Mouse (Mus musculus) lung, postnatal 25 days (tissue): ENCODE measurements around the gene Psme4.
A peak's percentile ranks its signal among the peaks of the same experiment; 100 is the strongest.
"Not testable (repeated sequence)": the region's sequence is repeated elsewhere in the genome, so short reads cannot be mapped to it uniquely, and the experiment has no call there.

Experiments
- DNase-seq: peaks from one replicate; pipeline ENCODE4 v3.0.0; 2022; ENCODE audit warnings: low spot score

Psme4 gene

DNA sequence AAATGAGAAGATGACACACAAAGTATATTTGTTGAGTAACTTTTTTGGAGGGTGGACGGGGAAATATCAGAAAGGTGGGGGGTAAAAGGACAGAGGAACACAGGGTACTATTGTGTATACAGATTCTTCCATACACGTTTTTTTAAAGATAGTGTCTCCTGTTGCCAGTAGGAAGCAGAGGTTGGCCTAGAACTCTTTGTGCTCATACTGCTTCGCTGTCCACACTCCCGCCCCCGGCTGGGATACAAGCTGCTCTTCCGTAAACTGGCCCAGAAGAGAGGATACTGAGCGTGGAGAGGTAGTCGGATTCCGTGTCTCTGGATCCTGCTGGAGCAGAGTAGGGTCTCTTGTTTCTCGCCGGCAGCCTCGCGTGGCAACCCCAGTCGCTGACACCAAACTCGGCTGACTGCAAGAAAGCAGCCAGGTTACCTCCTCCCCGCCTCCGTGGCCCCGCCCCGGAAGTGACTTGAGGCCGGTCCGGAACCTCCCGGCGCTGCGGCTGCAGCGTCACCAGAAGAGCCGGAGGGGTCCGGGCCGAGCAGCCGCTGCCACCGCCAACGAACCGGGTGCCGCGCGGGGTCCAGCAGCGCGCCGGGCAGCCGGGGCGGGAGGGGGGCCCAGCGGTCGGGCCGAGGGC lies at the start of gene Psme4:
Psme4 (plus strand) TSS at position 460 of the 637 bp plus-strand sequence.
- DNase-seq: peak; percentile 96

DNA sequence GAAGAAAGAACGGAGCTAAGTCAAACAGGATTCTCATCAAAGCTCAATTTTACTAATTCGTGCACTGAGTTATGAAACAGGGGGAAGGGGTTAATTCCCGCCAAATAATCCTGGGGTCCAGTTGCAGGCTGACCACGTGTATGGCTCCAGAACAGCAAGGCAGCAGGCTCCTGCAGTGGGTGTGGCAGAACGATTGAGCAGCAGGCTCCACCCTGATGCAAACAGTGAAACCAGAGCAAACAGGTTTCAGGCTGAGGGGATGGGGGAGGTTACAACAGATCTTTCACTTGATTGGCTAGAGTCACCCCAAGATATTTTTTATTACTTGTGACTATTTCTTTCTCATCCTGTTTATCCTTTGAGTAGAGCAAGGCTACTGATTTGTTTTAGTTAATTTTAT lies 48.1 kb upstream of the Psme4 start:
- no peak for DNase-seq

DNA sequence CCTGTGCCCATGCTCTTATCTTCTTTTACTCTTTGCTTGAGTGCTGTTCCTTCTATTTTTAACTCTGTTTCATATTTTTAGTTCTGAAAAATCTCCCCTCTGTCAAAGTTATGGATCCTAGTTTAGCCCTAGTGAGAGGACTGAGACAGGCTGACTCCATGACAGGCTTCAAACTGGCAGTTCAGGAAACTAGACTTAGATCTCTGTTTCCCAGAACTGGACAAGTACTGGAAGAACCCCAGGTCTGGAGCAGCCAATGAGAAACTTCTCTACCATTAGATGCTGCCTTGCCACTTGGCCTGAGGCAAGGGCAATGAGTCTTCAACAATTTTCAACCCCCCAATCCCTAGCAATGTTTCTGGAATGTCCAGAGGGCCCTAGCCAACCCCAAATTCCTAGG lies 40.8 kb upstream of the Psme4 start:
- DNase-seq: no peak

GRCm38 (mm10) chr11:30733376-30733775 lies 38.1 kb upstream of the Psme4 start:
- DNase-seq: no peak

GRCm38 (mm10) chr11:30743991-30744390 lies 27.5 kb upstream of the Psme4 start:
- no peak for DNase-seq

DNA sequence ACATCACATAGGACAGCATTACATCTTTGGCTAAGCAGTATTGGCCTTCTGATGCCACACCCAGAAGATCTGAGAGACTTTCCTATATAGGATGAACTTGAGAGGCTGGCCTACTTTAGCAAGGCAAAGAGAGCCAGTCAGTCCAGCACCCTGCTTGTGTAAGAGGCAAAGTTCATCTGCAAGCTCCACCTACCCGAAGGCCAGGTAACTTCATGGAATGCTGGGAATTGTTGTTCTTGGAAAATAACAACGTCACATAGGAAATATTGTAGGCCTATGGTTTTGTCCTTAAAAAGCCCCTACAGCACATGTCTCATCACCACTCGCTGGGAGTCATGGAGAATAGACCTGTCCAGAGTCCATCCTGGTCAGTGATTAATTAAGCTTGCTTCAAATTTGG lies 22.6 kb upstream of the Psme4 start:
- no peak for DNase-seq

DNA sequence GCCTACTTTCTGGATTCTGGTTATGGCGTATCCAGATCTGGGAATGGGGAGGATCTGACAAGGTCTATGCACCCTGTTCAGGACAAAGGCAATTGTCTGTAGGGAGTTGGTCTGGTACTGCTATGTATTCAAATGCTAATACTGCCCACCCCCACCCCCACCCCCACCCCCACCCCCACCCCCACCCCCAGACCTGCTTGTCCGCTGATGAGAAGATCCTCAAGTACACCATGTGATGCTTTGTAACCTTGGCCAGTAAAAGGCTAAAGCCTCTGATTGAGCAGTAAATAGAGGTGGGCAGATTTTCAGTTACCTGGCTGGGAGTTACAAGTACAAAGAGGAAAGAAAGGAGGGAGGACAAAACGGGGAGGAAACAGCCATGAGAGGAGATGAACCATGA lies 21.9 kb upstream of the Psme4 start:
- no peak for DNase-seq

DNA sequence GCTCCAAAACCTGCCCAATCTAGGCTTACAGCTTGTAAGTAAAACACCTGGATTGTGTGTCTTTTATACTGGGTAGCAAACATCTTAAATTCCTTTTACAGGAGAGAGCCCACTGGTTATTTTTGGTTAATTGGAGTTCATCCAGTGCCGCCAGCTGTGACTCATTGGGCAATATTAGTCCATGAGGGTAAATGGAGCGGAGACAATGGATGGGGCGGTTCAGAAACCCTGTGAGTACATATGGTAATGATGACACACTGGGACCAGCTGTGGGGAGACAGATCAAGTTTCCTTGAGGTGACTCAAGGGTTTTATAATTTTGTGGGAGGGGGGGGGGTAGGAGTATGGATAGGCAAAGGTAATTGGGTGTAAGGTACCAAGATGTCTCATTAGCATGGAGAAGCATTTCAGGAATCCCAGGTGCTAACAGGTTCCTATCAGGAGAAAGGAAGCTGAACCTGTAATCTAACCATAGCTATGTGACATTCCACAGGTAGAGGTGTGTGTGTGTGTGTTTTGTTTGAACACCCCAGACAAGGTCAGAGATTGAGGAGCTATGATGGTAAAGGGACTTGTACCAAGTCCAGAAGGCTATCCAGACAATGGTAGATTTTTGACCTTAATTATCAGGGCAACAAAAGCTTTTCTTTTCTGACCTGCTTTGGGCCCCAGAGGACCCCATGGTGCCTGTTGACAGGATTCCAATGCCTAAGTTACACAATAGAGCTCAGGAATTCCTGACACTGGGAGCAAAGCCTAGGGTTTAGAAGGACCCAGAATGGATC lies 21.3 kb upstream of the Psme4 start:
- no peak for DNase-seq

DNA sequence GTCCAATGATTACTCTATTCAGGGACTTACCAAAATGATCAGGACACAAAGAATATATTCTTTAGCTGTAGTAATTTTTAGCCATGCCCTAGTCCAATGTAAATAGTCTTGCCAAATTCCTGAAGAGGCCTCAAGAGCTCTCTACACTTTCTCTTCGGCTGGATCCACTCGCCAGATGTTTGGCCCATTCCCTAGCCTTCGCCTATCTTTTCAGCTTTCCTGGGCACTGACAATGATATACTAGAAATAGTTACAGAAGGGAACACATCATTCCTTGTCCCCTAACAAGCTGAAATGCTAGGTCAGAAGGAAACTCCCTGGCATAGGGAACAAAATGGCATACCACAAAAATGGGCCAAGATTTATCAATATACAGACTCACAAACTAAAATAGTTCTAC lies 18.6 kb upstream of the Psme4 start:
- no peak for DNase-seq

DNA sequence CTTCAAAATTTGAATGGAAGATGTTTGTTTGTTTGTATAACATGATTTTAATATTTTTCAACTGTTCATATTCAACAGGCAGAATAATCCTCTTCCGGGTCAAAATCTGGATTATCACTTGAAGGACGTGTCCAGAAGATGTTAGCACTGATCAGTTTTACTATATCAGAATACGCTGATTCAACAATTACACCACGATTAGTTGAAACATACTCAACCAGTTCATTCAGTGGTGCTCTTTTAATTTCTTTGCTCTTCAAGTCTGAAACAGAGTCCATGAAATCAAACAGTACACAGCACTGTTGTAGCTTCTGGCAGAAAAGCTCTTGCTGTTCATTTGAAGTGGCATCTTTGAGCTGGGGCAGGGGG lies 17.1 kb upstream of the Psme4 start:
- not testable (repeated sequence) for DNase-seq

DNA sequence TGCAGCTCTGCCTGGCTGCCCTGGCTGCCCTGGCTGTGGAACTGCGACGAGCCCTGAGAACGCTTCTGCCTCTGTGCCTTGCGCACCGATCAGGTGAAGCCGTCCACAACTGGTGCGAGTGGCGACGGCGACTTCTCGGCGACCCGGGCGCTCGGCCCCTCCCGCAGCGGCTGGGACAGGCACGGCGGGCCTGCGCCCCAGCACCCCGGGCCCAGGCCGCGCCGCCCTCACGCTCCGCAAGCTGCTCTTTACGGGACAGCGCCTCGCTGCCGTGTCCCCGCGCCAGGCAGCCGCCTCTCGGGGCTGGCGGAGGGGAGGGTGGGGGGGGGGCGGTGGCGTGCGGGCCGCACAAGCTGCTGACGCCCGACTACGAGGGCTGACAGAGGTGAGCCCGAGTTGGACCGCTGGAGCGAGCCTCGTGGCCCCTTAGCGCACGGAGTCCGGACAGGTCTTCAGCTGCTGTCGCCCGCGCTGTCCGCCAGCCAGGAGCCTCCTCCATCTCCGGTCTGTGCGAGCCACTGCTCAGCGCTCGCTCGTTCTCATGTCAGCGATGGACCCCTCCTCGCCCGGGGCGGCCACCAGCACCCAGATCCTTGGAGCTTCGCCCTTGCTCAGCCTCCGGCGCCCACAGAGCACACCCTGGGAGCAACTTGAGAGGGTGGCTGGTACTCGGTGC lies 16.5 kb upstream of the Psme4 start:
- DNase-seq: no peak

- DNase-seq: no peak
Measured at GRCm38 (mm10) chr11:30761381-30761780, 10.1 kb upstream of the Psme4 start.

- no peak for DNase-seq
Measured at GRCm38 (mm10) chr11:30761891-30762290, 9.6 kb upstream of the Psme4 start.

GRCm38 (mm10) chr11:30765076-30765475 lies 6.5 kb upstream of the Psme4 start:
- DNase-seq: no peak

DNA sequence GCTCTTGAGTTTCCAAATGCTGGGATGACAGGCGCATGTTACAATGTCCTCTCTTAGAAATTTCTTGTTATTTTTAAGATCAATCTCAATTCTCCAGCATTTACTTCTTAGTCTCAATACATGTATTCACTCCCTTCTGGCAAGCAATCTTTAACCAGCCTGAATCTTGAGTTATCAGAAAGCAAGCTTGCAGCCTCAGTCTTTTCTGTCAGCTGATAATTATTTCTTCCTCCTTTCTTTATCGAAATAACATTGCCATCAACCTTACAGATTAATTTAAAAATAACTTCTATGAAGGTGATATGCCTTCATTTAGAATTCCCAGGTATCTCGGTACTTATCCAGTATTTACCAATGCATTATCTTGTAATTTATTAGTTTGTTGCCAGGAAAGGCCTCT lies 709 bp upstream of the Psme4 start:
- no peak for DNase-seq

DNA sequence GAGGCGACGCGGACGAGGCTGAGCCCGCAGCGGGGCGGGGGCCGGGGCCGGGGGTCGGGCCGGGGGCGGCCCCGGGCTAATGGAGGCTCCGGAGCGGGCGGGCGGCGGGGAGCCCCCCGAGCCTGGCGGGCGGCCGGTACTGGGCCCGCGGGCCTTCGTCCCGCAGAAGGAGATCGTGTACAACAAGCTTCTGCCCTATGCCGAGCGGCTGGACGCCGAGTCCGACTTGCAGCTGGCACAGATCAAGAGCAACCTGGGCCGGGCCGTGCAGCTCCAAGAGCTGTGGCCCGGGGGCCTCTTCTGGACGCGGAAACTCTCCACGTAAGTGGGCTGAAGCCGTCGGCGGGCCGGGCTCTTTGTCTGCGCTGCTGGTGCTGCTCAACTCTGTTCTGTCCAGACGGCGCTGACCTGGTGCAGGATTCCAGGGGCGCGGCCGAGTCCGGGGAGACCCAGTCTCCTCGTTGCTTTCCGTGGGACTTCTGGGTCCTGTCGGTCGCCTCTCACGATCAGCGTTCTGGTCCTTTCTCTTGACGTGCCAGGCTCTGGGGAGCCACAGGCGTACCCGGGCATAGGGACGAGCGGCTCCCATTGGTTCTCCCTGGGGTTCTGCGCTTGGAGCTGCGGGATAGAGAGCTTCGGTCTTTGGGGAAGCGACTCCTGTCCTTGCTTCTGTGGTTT lies 517 bp downstream of the Psme4 start:
- DNase-seq: peak; percentile 36

- DNase-seq: no peak
Measured at GRCm38 (mm10) chr11:30772777-30773417, 1.4 kb downstream of the Psme4 start.

GRCm38 (mm10) chr11:30774638-30775037 lies 3.1 kb downstream of the Psme4 start:
- DNase-seq: no peak

DNA sequence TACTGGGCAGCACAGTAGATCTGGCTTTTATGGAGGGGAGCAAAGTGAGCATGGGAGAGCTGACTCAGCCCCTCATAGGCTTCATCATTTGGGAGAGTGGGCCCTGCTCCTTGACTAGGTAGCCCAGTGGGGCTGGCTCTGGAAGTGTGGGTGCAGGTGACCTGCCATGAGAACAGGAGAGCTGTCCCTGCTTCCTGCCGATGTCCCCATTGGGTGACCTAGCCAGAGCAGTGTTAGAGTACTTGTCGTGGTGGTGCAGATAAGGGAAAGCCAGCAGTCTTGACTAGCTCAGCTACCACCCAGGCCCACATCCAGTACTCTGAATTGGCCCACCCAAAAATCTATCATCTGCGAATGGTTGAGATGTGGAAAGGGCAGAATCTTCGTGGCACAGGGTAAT lies 6.0 kb downstream of the Psme4 start:
- DNase-seq: no peak

GRCm38 (mm10) chr11:30780893-30781292 lies 9.4 kb downstream of the Psme4 start:
- no peak for DNase-seq

GRCm38 (mm10) chr11:30781612-30782011 lies 10.1 kb downstream of the Psme4 start:
- no peak for DNase-seq

- DNase-seq: no peak
Measured at GRCm38 (mm10) chr11:30785497-30785896, 14.0 kb downstream of the Psme4 start.
